Mouse (Mus musculus) cerebellum, postnatal 10 days (tissue): ENCODE results near the gene Asb8.

Source experiments
- DNase-seq, 2 experiments: peaks; one replicate each; pipeline ENCODE4 v3.0.0; 2021; ENCODE audit warnings: mixed read lengths in 2 of 2

The Asb8 gene

GRCm38 (mm10) chr15:98165525-98165924, at the start of gene Asb8:
Gene Asb8, minus strand, starts transcription at chr15:98165625.
- no peak for DNase-seq

DNA sequence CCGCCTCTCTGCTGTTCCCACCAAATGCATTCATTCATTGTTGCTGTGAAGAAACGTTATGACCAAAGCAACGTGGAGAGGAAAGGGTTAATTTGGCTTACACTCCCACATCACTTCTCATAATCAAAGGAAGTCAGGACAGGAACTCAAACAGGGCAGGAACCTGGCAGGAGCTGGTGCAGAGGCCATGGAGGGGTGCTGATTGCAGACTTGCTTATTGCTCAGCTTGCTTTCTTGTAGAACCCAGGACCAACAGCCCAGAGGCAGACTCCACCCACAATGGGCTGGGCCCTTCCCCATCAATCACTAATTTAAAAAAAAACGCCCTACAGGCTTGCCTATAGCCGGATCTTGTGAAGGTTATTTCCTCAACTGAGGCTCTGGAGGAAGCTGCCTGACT, 48.7 kb upstream of the Asb8 start:
- no peak for DNase-seq

DNA sequence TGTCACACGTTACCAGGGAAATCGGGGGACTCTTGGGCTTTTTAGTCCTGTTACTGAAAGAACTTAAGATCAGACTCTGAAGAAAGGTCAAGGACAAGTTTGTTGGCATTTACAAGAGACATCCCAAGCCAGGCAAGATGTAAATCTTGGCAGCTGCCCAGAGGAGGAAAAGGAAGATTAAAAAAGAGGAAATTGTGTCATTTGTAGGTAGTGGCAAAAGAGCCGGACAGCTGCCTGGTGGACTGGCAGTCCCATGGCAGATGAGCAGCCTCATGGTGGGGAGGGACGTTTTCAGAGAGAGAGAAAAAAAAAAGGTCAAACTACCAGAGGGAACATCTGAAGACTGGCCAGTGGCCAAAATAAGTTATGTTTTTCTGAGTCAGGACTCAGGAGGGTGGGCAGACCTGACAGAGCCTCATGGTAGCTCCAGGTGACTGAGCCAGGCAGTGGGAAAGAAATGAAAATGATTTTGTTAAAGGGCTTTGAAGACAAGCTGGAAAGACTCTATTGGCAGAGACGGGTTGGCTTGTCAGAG, 48.0 kb upstream of the Asb8 start:
- DNase-seq = no peak

DNA sequence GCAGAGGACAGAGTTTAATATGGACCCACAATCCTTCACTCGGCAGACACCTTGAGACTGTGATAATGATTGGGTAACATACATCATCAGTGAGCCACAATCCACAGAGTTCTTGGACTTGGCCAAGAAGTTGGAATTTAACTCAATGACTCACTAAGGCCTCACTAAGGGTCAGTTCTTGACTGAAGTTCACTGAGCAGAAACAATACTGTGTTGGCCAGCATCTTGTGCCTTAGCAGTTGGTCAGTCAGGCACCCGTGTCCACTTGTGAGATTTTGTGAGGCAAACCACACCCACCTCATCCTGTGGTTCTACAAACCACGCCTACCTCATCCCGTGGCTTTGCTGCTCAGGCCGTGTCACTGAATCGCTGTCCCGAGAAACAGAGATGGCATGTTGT, 44.3 kb upstream of the Asb8 start:
- no peak for DNase-seq

- DNase-seq = no peak
Measured at GRCm38 (mm10) chr15:98195442-98195841, 30.0 kb upstream of the Asb8 start, which contains the start of gene Olfr288. Gene Olfr288, minus strand, starts transcription at chr15:98195542.

DNA sequence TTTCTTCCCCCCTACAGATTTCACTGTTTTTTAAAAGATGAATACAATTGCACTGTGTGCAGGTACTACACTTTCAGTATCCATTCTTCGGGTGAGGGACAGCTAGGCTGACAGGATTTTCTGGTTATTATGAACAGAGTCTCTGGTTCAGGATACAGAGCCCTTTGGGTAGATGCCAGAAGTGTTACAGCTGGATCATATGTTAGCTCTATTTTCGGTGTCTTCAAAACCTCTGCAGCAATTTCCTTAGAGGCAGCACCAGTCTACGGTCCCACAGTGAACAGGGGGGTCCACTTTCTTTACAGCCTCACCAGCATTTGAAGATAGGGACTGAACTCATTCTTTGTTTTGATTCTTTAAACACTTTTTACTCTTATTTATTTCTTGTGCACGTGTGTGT, 19.0 kb upstream of the Asb8 start:
- no peak for DNase-seq

DNA sequence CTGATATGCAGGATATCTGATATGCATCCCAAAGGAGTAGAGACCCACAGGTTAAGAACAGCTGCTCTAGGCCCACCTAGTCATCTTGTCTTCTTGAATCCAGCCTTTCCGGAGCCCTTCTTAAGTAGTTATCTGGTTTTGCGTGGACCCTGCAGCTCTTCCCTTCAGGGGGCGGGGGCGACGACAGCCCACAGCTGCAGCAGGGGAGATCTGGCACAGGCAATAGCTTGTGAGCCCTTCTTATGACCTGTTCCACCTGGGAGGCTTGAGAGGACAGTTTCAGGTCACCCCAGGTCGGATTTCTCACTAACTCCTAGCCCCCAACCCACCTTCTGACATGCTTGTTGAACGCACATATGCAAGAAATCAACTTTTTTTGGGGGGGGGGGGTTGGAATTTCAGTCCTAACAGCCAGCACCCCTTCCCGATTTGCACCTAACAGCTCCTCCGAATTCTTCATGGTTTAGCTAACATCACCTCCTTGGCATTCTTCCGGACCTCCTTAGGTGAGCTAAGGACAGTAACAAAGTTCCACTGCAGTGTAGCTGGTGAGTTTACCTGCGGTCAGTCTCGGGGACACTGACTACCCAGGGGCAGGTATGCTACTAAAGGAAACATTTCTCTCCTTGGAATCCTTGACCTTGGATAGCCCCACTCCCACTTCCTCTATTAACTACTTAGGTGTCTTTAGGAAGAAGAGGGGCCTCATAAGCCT, 16.6 kb upstream of the Asb8 start:
- DNase-seq = peak; percentile 17 to 25

DNA sequence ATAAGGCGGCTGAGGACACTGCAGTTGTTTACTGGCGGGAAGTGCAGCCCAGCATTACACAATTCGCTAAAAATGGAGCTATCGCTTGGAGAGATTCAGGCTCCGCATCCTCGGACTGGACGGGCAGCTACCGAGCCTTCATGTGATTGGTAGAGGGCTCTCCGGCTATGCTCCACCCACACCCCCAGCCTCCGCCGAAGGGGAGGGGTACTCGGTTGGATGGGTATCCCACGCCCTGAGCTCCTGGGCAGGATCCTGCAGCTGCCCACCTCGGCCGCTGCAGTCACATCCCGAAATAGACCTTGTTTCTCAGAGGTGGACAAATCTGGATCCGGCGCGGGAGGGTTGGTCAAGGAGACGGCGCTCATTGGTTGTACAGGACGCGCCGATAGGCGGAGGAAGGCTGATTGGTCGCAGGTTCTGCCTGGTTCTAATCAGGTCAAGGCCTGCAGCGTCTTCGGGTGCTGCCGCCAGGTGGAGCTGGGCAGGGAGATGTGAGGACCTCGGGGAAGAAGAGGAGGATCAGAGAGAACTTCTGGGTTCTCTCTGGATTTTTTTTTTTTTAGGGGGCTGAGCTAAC, 15.8 kb upstream of the Asb8 start:
- peak; percentile 97 for DNase-seq

DNA sequence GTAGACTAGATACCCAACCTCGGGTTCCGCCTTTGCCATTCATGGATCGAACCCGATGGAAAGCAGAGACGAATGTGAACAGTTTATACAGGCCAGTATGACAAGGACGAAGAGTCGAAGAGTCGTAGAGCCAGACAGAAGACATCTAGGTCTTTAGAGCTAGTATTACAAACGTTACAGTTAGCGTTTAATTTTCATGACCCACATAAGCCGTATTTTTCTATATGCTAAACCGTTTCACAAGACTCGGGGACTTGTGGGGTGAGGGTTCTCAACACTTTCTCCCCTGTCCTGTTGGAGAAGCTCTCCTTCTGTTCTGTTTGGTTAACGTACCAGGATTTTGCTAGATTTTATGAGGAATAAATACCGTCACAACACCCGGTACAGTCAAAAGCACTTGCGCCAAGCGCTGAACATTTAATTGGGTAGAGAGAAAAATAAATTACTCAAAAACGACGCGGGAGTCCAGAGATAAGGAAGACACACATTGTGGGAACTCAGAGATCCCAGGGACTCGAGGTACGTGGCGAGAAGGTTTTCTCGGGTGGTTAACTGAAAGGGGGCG, 15.2 kb upstream of the Asb8 start:
- peak; percentile 17 to 39 for DNase-seq

GRCm38 (mm10) chr15:98177320-98177719, 11.9 kb upstream of the Asb8 start:
- no peak for DNase-seq

DNA sequence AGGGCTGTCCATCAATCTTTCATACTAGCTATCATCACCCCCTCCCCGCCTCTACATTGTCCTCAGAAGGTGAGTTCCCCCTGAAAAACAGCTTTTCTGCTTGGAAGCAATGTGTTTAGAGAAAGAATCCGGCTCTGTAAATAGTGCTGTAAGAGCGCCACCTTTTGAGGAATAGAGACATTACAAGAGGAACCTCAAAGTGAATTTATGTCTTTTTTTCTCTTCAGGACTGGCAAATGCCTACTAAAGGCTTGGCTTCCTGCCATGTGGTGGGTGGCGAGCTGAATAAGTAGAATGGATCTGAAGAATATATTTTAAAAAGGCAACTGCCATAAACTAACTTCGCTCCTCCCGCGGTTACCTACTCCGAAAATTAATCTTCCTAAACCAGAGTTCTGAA, 8.4 kb upstream of the Asb8 start:
- peak; percentile 69 to 81 for DNase-seq

GRCm38 (mm10) chr15:98172113-98172512, 6.7 kb upstream of the Asb8 start:
- no peak for DNase-seq

GRCm38 (mm10) chr15:98170917-98171316, 5.5 kb upstream of the Asb8 start:
- DNase-seq = no peak

- peak in 1 of 2 experiments; percentile 18 for DNase-seq
Measured at GRCm38 (mm10) chr15:98170365-98170764, 4.9 kb upstream of the Asb8 start.

DNA sequence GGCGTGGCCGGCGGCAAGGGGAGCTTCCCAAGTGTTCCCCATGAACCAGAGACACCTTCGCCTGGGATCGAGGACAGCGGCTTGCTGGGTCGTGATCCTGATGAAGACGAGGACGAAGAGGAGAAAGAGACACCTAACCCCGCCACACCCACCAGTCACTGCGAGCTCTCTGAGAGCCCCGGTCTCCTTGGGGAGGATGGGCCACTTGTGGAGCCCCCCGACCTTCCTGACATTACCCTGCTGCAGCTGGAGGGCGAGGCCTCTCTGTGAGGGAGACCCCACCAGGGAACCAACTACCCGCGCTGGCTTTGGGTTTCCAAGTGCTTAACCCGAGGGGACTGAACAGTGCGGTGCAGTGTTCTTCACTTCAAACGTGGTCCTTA, 3.2 kb upstream of the Asb8 start:
- peak in 1 of 2 experiments; percentile 25 for DNase-seq

DNA sequence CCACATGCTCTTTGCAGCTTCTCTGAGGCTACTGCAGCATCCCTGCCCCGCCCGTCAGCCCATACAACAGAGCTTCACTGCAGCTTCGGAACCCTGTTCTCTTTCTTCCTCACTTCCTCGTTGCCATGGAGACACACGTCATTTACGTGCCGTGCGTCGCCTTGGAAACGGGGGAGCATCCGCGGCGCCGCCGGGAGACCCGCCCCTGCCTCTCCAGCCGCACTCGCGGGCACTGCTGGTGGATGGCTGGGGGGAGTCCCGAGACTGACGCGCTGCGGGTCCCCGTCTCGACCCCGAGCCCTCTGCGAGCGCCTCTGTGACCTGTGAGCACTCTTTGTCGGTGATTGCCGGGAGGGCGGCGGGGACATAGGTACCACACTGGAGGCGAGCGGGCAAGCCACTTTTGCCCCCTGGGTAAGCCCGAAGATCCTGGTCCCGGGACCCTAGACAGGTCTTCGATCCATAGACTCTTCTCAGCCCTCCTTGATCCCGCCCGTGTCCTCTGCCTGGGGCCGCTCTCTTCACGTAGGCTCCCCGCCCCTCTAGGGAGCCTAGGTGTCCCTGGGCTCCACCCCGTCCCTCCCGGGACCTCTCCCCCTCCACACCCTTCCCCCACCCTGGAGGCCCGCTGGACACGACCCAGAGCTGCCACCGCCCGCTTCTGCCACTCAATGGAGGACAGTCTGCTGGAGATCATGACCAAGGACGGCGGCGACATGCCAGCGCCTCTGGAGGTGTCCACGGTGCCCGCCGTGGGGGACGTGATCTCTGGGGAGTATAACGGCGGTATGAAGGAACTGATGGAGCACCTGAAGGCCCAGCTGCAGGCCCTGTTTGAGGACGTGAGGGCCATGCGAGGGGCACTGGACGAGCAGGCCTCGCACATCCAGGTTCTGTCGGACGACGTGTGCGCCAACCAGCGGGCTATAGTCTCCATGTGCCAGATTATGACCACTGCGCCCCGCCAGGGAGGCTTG, 2.5 kb upstream of the Asb8 start:
- DNase-seq = peak; percentile 94 to 95

GRCm38 (mm10) chr15:98166963-98167644, 1.7 kb upstream of the Asb8 start, which contains the start of gene Ccdc184:
Gene Ccdc184, plus strand, starts transcription at chr15:98167158.
- peak in 1 of 2 experiments; percentile 36 for DNase-seq

GRCm38 (mm10) chr15:98162561-98162960, 2.9 kb downstream of the Asb8 start:
- DNase-seq = no peak

GRCm38 (mm10) chr15:98161026-98161805, 4.2 kb downstream of the Asb8 start:
- DNase-seq = no peak

- DNase-seq = no peak
Measured at GRCm38 (mm10) chr15:98157253-98157652, 8.2 kb downstream of the Asb8 start.

- no peak for DNase-seq
Measured at GRCm38 (mm10) chr15:98155944-98156343, 9.5 kb downstream of the Asb8 start.
